Mouse (Mus musculus): Measurements from ENCODE around the gene Sytl1.

DNA sequence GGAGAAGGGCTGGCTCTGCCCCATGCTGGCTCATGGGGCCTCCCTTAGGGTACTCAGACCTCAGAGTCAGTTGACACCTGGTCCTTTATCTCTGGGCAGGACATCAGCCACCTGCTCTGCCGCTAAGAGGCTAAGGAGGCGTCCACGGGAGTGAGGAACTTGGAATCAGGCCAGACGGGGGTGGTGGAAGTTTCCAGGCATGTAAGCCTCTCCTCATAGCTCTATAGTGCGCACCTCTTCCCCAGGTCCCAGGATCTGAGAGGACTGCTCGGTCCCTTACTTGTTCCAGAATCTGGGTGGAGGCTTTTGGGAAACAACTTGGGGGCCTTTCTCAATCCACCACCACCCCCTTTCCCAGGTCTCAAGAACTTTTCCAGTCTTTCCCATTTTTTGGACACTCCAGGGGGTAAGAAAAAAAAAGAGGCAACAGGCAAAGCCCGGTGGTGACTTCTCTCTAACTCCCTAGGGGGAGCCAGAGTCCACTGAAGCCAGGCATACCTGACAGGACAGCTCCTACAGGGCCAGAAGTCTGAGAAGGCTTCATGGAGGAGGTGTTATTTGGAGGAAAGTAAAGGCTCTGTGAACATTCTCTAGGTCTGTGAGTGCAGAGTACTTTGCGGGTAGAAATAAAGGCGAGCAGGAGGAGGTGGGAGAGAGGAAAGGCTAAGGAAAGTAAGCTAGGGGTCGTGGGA, 29.5 kb downstream of the Sytl1 start:
- TF ChIP-seq CTCF (conservative IDR thresholded peaks at IDR 0.05; ENCODE audit: low read length) (peak; percentile 44), POU5F1 (IDR thresholded peaks at IDR 0.05; ENCODE audit: borderline replicate concordance, low read length) (no peak), NANOG (IDR thresholded peaks at IDR 0.05; ENCODE audit: borderline replicate concordance, low read length) (no peak)
